Mouse (Mus musculus) brown adipose tissue, adult 24 weeks (tissue): ENCODE measurements around the gene Podxl. TPM values are rescaled to one million over a fixed set of nuclear protein-coding genes. Genes with fewer than 3 reads are reported as not detected.

Experiments used
- H3K27ac ChIP-seq: fragments of 200-500 bp; replicated peaks from 2 replicates; pipeline ENCODE4 v1.5.1; 2012; ENCODE audit warnings: low read depth, mild to moderate bottlenecking, low read length
- H3K4me1 ChIP-seq: fragments of 200-500 bp; 2 replicates; pipeline ENCODE4 v1.6.1; 2012; ENCODE audit warnings: low read length, mixed read lengths; ENCODE audit not compliant: control insufficient read depth, insufficient read depth, insufficient read length
- H3K4me3 ChIP-seq: fragments of 200-500 bp; 2 replicates; pipeline ENCODE4 v1.5.1; 2012; ENCODE audit warnings: low read depth, mild to moderate bottlenecking, low read length, moderate library complexity; ENCODE audit not compliant: insufficient read depth
- polyA plus RNA-seq: library from polyadenylated mRNA; stranded (reverse); fragments of >200 nt; gene quantifications from 2 replicates; pipeline ENCODE4 v1.2.4, GENCODE M21; 2012; ENCODE audit not compliant: missing spikeins, insufficient read depth, insufficient read length

Podxl gene
- polyA plus RNA-seq, 1 experiment, result 13.0 TPM

DNA sequence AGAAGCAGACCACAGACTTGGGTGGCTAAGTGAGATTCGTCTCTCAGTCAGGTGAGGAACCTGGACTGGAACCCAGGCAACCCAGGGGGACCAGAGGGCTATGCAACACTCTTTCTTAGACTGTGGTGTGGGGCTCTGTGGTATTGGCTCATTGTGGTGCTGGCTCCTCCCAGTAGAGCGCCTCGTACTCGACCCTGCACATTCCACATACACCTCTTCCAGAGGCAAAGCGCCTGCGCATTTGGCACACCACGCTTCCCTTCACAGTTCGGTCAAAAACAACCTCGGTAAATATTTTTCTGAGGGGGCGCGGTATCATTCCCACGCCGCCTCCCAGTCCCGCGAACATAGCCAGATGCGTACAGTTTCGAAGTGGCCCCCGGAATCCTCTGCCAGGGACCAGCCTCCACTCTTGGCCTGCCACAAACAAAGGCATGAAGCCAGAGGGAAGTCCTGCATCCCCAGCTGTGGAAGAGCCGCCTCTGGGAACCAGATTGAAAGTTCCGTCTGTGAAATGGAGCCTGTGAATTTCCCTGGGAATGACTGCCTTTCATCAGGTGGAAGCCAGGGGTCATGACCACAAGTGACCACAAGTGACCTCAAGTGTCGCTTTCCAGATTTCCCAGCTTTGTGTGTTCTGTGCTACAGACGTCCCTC is 12.8 kb downstream of the Podxl start:
- peak overlapping the region; percentile 15; the same call in 1 of the 2 replicates for H3K4me3 ChIP-seq
- H3K27ac ChIP-seq, result peak overlapping the region; percentile 46
- H3K4me1 ChIP-seq, result peaks cover 57% of the 10 kb centered on the region

DNA sequence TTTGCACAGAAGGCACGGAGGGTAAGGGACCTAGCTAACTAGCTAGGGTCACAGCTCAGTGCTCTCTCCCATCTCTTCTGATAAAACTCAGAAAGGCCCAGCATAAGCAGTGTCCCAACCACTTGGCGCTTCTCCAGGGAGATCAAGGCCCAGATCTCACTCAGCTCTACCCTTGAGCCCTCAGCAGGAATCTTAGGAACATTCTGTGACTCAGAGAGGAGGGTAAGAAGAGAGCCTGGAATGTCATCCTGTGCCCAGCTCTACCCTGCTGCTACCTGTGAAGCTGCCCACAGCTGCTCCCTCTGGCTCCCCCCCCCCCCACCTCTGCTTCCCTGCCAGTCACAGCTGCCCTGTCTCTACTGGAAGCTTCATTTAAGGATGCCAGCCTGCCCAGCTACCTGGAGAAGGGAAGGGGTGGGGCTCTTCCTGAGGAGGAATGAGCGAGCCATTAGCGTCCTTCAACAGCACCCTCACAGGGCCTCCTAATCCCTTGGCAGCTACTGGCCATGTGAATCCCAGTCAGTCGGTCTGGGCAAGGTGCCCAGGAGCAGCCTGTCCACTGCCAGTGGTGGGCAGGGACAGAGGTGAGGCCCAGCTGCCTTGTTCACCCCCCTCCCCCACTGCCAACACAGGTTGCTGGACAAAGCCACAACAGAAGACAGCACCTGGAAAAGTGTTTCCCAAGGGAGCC is 14.3 kb downstream of the Podxl start:
- H3K27ac ChIP-seq, result peak overlapping the region; percentile 37
- H3K4me3 ChIP-seq, result no peak overlapping the region
- peaks cover 57% of the 10 kb centered on the region for H3K4me1 ChIP-seq

- peaks cover 53% of the 10 kb centered on the region for H3K4me1 ChIP-seq
- 0 out of 2 replicates have a peak overlapping the region, but pooled peaks have one; percentile 10 for H3K4me3 ChIP-seq
- peak overlapping the region; percentile 87 for H3K27ac ChIP-seq
Observed at GRCm38 (mm10) chr6:31544318-31544717, 19.5 kb downstream of the Podxl start.

- Histone ChIP-seq H3K27ac (no peak overlapping the region), H3K4me3 (no peak overlapping the region), H3K4me1 (peaks cover 38% of the 10 kb centered on the region)
Observed at GRCm38 (mm10) chr6:31540018-31540417, 23.8 kb downstream of the Podxl start.

DNA sequence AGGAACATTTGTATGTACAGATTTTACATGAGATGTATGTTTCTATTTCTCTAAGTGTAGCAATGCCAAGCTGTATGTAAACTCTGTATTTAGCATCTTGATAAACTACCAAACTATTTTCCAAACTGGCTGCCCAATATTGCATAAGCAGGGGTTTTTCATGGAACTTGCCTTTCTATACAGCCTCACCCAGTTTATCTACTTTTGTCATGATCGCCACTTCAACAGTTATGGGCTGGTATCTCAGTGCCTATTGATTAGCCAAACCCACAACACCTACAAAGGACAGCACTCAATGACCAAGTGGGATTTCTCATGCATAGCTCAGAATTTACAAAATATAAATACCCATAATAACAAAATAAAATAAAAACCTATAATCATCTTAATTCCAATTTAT is 25.7 kb downstream of the Podxl start:
- Histone ChIP-seq H3K4me3 (no peak overlapping the region), H3K27ac (no peak overlapping the region), H3K4me1 (peaks cover 25% of the 10 kb centered on the region)

GRCm38 (mm10) chr6:31537193-31537592 is 26.6 kb downstream of the Podxl start:
- Histone ChIP-seq H3K27ac (no peak overlapping the region), H3K4me3 (no peak overlapping the region), H3K4me1 (peaks cover 24% of the 10 kb centered on the region)

- no peak overlapping the region for H3K4me3 ChIP-seq
- H3K27ac ChIP-seq, result no peak overlapping the region
- peaks cover 23% of the 10 kb centered on the region for H3K4me1 ChIP-seq
Observed at GRCm38 (mm10) chr6:31534705-31535104, 29.1 kb downstream of the Podxl start.

DNA sequence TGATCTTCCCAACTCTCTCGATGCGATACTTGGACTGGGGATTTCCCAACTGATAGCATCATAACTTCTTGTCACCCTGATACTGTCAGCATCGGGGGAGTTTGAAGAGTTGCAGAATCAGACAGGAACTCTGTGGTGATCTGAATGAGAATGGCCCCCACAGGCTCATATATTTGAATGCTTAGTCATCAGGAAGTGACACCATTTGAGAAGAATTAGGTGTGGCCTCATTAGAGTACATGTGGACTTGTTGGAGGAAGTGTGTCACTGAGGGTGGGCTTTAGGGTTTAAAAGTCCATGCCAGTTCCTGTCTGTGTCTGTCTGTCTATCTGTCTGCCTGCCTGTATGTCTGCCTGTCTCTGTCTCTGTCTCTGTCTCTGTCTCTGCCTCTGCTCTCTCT is 31.9 kb downstream of the Podxl start:
- Histone ChIP-seq H3K4me1 (peaks cover 23% of the 10 kb centered on the region), H3K4me3 (no peak overlapping the region), H3K27ac (peak overlapping the region; percentile 30)

GRCm38 (mm10) chr6:31528339-31528738 is 35.4 kb downstream of the Podxl start:
- peak overlapping the region; percentile 29; the same call in 1 of the 2 replicates for H3K27ac ChIP-seq
- H3K4me1 ChIP-seq, result peaks cover 18% of the 10 kb centered on the region
- no peak overlapping the region for H3K4me3 ChIP-seq

- Histone ChIP-seq H3K4me3 (no peak overlapping the region), H3K4me1 (peaks cover 18% of the 10 kb centered on the region), H3K27ac (no peak overlapping the region)
Observed at GRCm38 (mm10) chr6:31527897-31528296, 35.9 kb downstream of the Podxl start.

GRCm38 (mm10) chr6:31526929-31527328 is 36.9 kb downstream of the Podxl start:
- peaks cover 14% of the 10 kb centered on the region for H3K4me1 ChIP-seq
- H3K4me3 ChIP-seq, result no peak overlapping the region
- H3K27ac ChIP-seq, result no peak overlapping the region

DNA sequence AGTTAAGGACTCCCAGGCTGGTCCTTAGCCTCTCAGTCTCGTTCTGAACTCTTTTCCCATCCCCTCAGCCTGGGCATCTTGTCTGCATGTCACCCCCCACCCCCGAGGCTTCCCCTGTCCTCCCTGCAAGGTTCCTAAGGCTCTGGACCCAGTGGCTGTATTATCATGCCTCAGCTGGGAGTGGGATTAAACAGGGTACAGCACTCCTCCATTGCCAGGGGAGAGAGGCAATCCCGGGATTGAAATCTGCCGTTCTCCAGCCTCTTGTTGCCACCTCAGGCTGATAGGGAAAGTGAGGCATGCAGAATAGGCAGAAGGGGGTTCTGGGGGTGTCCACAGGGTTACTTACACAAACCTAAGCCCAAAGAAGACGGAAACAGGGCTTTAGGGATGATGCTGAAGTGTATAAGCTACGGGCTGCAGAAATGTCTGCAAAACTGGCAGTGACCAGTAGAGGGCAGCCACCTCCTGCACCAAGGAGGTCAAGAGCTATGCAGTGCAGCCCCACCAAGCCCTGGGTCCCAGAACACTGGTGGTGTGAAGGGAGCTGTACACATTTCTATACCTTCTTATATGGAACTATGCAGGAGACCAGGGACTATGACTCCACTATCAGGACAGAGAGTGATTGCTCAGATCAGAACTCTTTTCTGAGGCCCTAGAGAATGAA is 38.4 kb downstream of the Podxl start:
- peaks cover 6% of the 10 kb centered on the region for H3K4me1 ChIP-seq
- no peak overlapping the region for H3K4me3 ChIP-seq
- H3K27ac ChIP-seq, result no peak overlapping the region

DNA sequence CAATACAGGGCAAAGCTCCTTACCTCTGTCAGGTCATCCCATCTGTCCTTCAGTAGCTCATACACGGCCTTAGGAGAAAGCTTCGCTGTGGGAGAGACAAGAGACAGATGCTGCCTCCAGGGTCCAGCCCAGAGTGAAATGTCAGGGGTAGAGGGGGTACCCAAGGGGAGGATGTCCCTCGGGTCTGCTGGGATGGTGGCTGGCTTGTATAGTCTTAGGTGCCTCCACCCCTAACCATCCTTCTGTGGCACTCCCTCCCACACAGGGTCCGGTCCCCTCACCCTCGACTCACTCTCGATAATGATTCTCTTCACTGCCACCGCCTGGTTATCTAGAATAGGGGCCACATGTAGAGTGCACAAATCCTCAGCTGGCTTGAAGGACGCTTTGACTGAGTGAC is 39.1 kb downstream of the Podxl start:
- Histone ChIP-seq H3K4me1 (peaks cover 6% of the 10 kb centered on the region), H3K27ac (no peak overlapping the region), H3K4me3 (no peak overlapping the region)

DNA sequence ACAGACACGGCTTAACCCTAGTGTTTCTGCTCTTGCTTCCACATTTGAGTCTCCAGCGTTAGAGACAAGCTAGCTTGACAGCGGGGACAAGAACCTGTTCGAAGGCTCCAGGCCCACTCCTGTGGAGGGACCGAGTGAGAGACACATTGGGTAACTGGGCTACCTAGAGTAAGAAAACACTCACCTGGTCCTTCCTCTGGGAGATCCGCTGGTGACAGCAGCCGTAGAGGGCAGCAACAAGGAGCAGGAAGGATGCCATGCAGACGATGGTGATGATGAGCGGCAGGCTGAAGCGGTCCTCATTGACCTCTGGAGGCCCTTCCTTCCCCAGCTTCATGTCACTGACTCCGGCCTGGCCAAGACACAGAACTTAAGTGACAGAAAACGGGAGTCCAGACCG is 39.7 kb downstream of the Podxl start:
- Histone ChIP-seq H3K4me3 (no peak overlapping the region), H3K27ac (no peak overlapping the region), H3K4me1 (peaks cover 6% of the 10 kb centered on the region)

GRCm38 (mm10) chr6:31523657-31524056 is 40.1 kb downstream of the Podxl start:
- Histone ChIP-seq H3K27ac (no peak overlapping the region), H3K4me1 (peaks cover 7% of the 10 kb centered on the region), H3K4me3 (no peak overlapping the region)
